Mouse (Mus musculus): ENCODE results near the gene Rab3b. TPM values are rescaled to one million over a fixed set of nuclear protein-coding genes. Genes with fewer than 3 reads are reported as not detected.

The Rab3b gene
- total and polyA plus RNA-seq, 2 experiments from 2014 or later: 86.2 to 298 TPM

GRCm38 (mm10) chr4:108890876-108891275, 12.0 kb downstream of the Rab3b start:
- no peak for ATAC-seq
- H3K9ac ChIP-seq: no peak overlapping the region
- 65% methylated on average over 6 of the region's 6 CpGs for WGBS
- H3K9me3 ChIP-seq (ENCODE audit: low read length): peaks cover 5% of the 10 kb centered on the region
- no peaks in the 10 kb centered on the region for H3K4me1 ChIP-seq (ENCODE audit: insufficient read depth)
- TF ChIP-seq CTCF (IDR thresholded peaks at IDR 0.05; ENCODE audit: low read depth): no peak
- DNase-seq: no peak
- H3K4me3 ChIP-seq (ENCODE audit: low read depth, low read length): no peak overlapping the region
- no peaks in the 10 kb centered on the region for H3K36me3 ChIP-seq (ENCODE audit: insufficient read depth)
- H3K27me3 ChIP-seq (ENCODE audit: insufficient read depth, low read length): no peaks in the 10 kb centered on the region
- no peak overlapping the region for H3K27ac ChIP-seq (ENCODE audit: low read depth, low read length)
- no peak overlapping the region for H3K4me2 ChIP-seq (ENCODE audit: low read depth)

DNA sequence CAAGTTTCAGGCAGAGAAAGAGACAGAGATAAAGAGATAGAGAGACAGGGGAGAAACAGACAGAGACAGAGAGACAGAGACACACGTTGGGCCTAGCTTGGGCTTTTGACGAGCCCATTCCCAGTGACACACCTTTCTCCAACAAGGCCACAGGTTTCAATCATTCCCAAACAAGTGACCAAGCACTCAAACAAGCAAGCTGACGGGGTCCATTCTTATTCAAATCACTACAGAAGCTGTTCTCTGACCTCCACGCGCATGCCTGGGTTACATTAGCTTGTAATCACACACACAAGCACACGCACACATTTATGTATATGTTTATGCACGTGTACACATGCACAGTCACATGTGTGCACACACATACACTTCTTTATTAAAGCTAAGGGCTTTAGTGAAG, 21.6 kb downstream of the Rab3b start:
- Histone ChIP-seq H3K4me1 (ENCODE audit: insufficient read depth) (no peaks in the 10 kb centered on the region), H3K4me3 (ENCODE audit: low read depth, low read length) (no peak overlapping the region), H3K4me2 (ENCODE audit: low read depth) (no peak overlapping the region), H3K27ac (ENCODE audit: low read depth, low read length) (no peak overlapping the region), H3K27me3 (ENCODE audit: insufficient read depth, low read length) (no peaks in the 10 kb centered on the region), H3K36me3 (ENCODE audit: insufficient read depth) (no peaks in the 10 kb centered on the region), H3K9ac (no peak overlapping the region), H3K9me3 (ENCODE audit: low read length) (no peaks in the 10 kb centered on the region)
- no peak for TF ChIP-seq CTCF (IDR thresholded peaks at IDR 0.05; ENCODE audit: low read depth)
- ATAC-seq (no peak), DNase-seq (no peak)
- 53% methylated on average over 7 of the region's 7 CpGs for WGBS

DNA sequence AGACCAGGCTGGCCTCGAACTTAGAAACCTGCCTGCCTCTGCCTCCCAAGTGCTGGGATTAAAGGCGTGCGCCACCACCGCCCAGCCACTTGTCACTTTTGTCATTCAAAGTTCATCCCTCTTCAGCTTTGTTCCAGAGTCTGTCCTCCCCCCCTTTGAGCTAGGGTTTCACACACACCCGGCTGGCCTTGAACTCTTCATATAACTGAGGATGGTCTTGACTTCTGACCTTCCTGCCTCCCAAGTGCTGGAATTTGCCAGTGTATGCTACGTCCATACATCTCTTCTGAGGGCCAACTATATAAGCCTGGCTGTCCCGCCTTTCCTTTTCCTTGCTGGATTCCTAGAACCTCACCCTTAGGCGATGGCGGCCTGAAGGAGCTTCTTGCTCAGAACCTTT, 24.0 kb downstream of the Rab3b start:
- no peaks in the 10 kb centered on the region for H3K9me3 ChIP-seq (ENCODE audit: low read length)
- WGBS: 91% methylated on average over 9 of the region's 9 CpGs
- no peak for TF ChIP-seq CTCF (IDR thresholded peaks at IDR 0.05; ENCODE audit: low read depth)
- DNase-seq: no peak
- H3K4me3 ChIP-seq (ENCODE audit: low read depth, low read length): no peak overlapping the region
- no peak for ATAC-seq
- H3K9ac ChIP-seq: no peak overlapping the region
- no peak overlapping the region for H3K4me2 ChIP-seq (ENCODE audit: low read depth)
- no peaks in the 10 kb centered on the region for H3K36me3 ChIP-seq (ENCODE audit: insufficient read depth)
- no peaks in the 10 kb centered on the region for H3K27me3 ChIP-seq (ENCODE audit: insufficient read depth, low read length)
- no peaks in the 10 kb centered on the region for H3K4me1 ChIP-seq (ENCODE audit: insufficient read depth)
- H3K27ac ChIP-seq (ENCODE audit: low read depth, low read length): no peak overlapping the region

GRCm38 (mm10) chr4:108903346-108903745, 24.5 kb downstream of the Rab3b start:
- Histone ChIP-seq H3K9me3 (ENCODE audit: low read length) (no peaks in the 10 kb centered on the region), H3K36me3 (ENCODE audit: insufficient read depth) (no peaks in the 10 kb centered on the region), H3K4me2 (ENCODE audit: low read depth) (no peak overlapping the region), H3K27me3 (ENCODE audit: insufficient read depth, low read length) (no peaks in the 10 kb centered on the region), H3K9ac (no peak overlapping the region), H3K27ac (ENCODE audit: low read depth, low read length) (no peak overlapping the region), H3K4me3 (ENCODE audit: low read depth, low read length) (no peak overlapping the region), H3K4me1 (ENCODE audit: insufficient read depth) (no peaks in the 10 kb centered on the region)
- no peak for TF ChIP-seq CTCF (IDR thresholded peaks at IDR 0.05; ENCODE audit: low read depth)
- WGBS: 94% methylated on average over 9 of the region's 9 CpGs
- ATAC-seq: no peak
- DNase-seq: no peak

- no peak overlapping the region for H3K9ac ChIP-seq
- no peaks in the 10 kb centered on the region for H3K27me3 ChIP-seq (ENCODE audit: insufficient read depth, low read length)
- no peak overlapping the region for H3K27ac ChIP-seq (ENCODE audit: low read depth, low read length)
- H3K36me3 ChIP-seq (ENCODE audit: insufficient read depth): no peaks in the 10 kb centered on the region
- WGBS: 47% methylated on average over 6 of the region's 6 CpGs
- H3K4me2 ChIP-seq (ENCODE audit: low read depth): no peak overlapping the region
- ATAC-seq: no peak
- no peaks in the 10 kb centered on the region for H3K9me3 ChIP-seq (ENCODE audit: low read length)
- TF ChIP-seq CTCF (IDR thresholded peaks at IDR 0.05; ENCODE audit: low read depth): no peak
- DNase-seq: no peak
- H3K4me1 ChIP-seq (ENCODE audit: insufficient read depth): no peaks in the 10 kb centered on the region
- H3K4me3 ChIP-seq (ENCODE audit: low read depth, low read length): no peak overlapping the region
Measured at GRCm38 (mm10) chr4:108904076-108904475, 25.2 kb downstream of the Rab3b start.

DNA sequence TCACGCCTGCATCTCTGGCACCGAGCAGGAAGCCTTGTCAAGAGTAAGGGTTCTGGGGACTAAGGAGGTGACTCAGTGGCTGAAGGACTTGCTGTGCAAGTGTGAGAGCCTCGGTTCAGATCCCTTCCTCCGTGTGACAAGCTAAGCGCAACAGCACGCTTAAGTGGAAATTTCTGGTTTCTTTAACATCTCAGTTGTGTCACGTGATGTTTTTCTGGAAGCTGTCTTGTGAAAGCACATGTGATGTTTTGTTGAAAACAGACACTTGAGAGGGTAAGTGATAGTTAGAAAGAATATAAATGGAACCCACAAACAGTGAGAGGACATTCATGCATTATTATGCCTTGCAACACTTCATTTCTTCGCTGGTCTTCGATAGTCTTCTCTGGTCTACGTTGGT, 25.9 kb downstream of the Rab3b start:
- no peak for TF ChIP-seq CTCF (IDR thresholded peaks at IDR 0.05; ENCODE audit: low read depth)
- H3K36me3 ChIP-seq (ENCODE audit: insufficient read depth): no peaks in the 10 kb centered on the region
- DNase-seq (no peak), ATAC-seq (no peak)
- H3K4me2 ChIP-seq (ENCODE audit: low read depth): no peak overlapping the region
- 92% methylated on average over 10 of the region's 10 CpGs for WGBS
- no peak overlapping the region for H3K9ac ChIP-seq
- no peaks in the 10 kb centered on the region for H3K9me3 ChIP-seq (ENCODE audit: low read length)
- no peaks in the 10 kb centered on the region for H3K4me1 ChIP-seq (ENCODE audit: insufficient read depth)
- no peaks in the 10 kb centered on the region for H3K27me3 ChIP-seq (ENCODE audit: insufficient read depth, low read length)
- no peak overlapping the region for H3K4me3 ChIP-seq (ENCODE audit: low read depth, low read length)
- no peak overlapping the region for H3K27ac ChIP-seq (ENCODE audit: low read depth, low read length)

GRCm38 (mm10) chr4:108905859-108906258, 27.0 kb downstream of the Rab3b start:
- Histone ChIP-seq H3K36me3 (ENCODE audit: insufficient read depth) (no peaks in the 10 kb centered on the region), H3K4me3 (ENCODE audit: low read depth, low read length) (no peak overlapping the region), H3K27me3 (ENCODE audit: insufficient read depth, low read length) (no peaks in the 10 kb centered on the region), H3K9me3 (ENCODE audit: low read length) (no peaks in the 10 kb centered on the region), H3K9ac (no peak overlapping the region), H3K27ac (ENCODE audit: low read depth, low read length) (no peak overlapping the region), H3K4me1 (ENCODE audit: insufficient read depth) (no peaks in the 10 kb centered on the region), H3K4me2 (ENCODE audit: low read depth) (no peak overlapping the region)
- peak; percentile 86 for ATAC-seq
- peak; percentile 40 for DNase-seq
- no peak for TF ChIP-seq CTCF (IDR thresholded peaks at IDR 0.05; ENCODE audit: low read depth)
- WGBS: 9% methylated on average over 6 of the region's 6 CpGs

DNA sequence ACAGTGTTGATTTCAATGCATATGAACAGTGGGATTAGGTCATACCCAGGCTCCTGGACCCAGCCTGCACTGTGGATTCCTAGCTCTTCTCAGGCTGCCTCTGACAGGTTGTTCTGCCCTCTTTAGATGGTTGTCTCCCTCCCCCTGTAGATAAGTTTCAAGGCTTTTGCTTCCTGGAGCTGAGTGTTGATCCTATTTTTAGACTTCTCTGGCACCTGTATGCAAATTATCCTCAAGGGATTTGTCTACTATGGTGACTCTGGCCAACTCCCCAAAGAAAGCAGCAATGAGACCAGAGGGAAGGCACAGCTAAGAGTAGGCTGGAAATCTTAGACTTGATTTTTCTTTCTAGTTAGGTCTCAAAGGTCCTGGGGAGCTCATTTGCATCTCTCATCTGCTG, 28.6 kb downstream of the Rab3b start:
- TF ChIP-seq CTCF (IDR thresholded peaks at IDR 0.05; ENCODE audit: low read depth): no peak
- Histone ChIP-seq H3K36me3 (ENCODE audit: insufficient read depth) (no peaks in the 10 kb centered on the region), H3K27ac (ENCODE audit: low read depth, low read length) (no peak overlapping the region), H3K4me2 (ENCODE audit: low read depth) (no peak overlapping the region), H3K4me1 (ENCODE audit: insufficient read depth) (no peaks in the 10 kb centered on the region), H3K9ac (no peak overlapping the region), H3K27me3 (ENCODE audit: insufficient read depth, low read length) (no peaks in the 10 kb centered on the region), H3K9me3 (ENCODE audit: low read length) (no peaks in the 10 kb centered on the region), H3K4me3 (ENCODE audit: low read depth, low read length) (no peak overlapping the region)
- ATAC-seq (no peak), DNase-seq (no peak)
